Mouse (Mus musculus) layer of hippocampus, postnatal 36 days (tissue): ENCODE data around the gene Dnah6. TPM values are rescaled to one million over a fixed set of nuclear protein-coding genes. Genes with fewer than 3 reads are reported as not detected.

Experiments
- DNase-seq, 2 experiments: peaks; one replicate each; pipeline ENCODE4 v3.0.0; 2022
- total RNA-seq, 2 experiments: library from RNA; stranded (reverse); gene quantifications; 2 replicates each; pipeline ENCODE4 v1.2.3; 2021

Dnah6 gene
- total RNA-seq = under 1 TPM; 0.42 to 0.68 TPM

DNA sequence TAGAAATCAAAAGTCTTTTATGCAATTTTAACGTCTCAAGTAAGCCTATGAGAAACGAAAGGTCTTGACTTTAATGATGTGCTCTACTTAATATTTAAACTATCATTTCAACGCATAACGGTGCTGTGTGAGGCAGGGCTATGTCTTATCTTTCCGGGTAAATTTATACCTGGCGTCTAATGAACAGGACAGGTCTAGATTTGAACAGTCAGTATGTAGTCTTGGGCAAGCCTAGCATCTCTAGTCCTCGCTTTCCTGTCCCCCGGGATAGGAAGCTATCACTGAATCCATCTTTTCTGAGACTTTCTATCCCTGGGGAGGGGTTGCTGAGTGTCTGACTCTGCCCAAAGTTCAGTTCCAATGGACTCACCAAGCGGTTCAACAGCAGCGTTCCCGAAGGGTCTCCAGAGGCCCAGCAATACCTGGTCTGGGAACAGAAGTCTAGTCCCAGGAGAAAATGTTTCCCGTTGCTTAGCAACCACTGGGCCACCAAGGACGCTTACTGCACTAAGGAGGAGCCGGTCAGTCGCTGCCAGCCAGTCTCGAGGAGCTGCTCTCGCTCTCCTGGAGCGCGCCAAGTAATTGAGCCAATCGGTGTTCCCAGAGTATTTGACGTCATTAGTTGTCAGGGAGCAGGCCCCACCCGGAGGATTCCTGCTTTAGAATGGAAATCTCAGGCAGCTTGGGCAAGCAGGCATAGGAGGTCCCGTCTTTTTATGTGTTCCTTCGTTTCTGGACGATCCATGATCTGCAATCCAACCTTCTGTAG, at the start of gene Dnah6:
TSS of gene Dnah6 (minus strand) at position 463 of the 769 bp plus-strand sequence.
- DNase-seq = peak; percentile 84 to 85

DNA sequence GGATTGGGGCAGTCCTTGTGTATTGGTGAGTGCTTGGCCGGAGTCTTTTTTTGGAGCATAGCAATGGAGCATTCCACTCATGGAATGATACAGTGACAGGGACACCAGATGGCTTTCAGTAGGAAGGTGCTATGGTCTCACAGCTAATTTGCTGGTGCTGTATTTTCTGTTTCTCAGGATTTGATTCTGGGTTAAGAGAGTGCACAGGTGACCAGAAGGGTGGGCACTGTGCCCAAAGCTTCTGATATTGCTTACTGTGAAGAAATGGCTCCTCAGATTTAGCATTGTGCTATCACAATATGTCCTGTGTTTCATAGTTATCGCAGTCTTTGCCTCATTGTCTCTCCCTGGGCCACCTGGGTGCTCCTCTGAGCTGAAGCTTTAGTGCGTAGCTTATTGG, 47.9 kb upstream of the Dnah6 start:
- no peak for DNase-seq

DNA sequence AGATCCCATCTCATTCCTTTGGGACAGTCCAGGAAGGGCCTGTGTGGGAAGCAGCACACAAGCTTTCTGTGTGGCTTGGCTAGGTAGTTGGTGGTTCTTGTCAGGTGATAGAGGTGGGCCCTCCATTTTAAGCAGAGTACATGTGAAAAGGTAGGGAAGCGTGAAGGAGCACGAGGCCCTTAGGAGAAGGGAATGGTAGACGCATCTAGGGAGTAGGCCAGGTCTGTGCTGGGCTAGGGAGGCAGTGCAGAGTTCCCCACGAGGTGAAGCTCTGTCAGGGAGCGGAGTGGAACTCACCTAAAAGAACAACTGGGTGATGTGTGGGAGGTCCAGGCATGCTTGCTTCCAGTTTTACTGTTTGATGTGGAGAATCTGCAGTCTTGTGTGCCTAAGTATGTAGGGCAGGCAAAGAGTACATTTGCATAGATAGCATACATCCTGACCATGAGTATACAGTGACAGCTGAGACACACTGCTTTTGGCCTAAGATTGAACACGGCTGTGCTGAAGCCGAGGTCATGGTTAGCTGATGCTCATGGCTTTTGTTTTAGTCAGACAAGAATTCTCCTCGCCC, 46.4 kb upstream of the Dnah6 start:
- DNase-seq = no peak

DNA sequence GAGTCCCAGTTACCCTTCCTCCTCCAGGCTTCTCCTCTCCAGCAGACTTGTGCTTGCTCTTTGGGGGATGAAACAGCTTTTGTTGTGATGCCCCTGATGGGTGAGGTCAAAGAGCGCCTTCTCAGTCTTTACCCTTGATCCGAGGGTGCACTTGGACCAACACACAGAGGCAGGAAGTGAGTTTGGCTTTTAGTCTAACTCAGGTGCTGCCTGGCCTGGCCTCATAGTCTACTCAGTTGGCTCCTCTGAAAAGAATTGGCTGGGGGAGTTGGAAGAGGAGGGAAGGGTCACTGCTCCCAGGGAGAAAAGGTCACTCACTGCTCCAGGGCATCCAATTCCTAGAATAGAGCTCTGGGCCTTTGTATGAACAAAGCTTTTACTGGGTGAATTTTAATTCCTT, 43.4 kb upstream of the Dnah6 start:
- no peak for DNase-seq

DNA sequence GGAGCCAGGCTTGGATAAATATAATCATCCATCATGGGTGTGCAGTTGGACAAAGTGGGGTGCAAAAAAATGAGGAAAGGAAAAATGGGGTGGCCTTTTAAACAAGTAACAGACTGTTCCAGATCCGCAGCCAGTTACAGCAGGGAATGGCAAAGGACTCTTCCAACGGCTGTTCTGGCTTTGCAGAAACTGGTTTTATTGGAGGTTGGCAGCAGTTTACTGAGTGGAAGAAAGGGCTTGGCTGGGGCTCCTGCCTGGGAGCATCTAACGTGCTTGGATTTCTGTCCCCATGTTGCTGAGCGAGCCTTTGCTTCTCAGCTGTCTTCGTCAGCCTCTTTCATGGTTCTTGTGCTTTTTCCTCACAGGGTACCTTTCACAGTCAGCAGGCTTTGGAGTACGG, 38.7 kb upstream of the Dnah6 start:
- DNase-seq = peak; percentile 49

DNA sequence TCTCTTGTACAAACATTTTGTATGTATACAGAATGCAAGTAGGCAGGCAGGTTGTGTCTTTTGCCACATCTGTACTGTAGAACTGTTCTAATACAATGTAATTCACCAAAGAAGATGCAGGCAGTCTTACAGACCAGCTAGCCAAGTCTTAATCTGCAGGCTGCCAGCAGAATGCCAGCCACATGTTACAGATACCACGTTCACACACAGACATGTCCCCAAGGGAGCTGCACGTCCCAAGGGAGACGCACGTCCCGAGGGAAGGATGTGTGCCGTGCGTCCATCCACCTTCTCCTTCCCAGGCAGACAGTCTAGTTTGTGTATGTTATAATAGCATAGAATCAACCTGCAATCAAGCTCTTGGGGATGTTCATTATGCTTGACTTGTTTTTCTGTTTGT, 35.6 kb upstream of the Dnah6 start:
- no peak for DNase-seq

DNA sequence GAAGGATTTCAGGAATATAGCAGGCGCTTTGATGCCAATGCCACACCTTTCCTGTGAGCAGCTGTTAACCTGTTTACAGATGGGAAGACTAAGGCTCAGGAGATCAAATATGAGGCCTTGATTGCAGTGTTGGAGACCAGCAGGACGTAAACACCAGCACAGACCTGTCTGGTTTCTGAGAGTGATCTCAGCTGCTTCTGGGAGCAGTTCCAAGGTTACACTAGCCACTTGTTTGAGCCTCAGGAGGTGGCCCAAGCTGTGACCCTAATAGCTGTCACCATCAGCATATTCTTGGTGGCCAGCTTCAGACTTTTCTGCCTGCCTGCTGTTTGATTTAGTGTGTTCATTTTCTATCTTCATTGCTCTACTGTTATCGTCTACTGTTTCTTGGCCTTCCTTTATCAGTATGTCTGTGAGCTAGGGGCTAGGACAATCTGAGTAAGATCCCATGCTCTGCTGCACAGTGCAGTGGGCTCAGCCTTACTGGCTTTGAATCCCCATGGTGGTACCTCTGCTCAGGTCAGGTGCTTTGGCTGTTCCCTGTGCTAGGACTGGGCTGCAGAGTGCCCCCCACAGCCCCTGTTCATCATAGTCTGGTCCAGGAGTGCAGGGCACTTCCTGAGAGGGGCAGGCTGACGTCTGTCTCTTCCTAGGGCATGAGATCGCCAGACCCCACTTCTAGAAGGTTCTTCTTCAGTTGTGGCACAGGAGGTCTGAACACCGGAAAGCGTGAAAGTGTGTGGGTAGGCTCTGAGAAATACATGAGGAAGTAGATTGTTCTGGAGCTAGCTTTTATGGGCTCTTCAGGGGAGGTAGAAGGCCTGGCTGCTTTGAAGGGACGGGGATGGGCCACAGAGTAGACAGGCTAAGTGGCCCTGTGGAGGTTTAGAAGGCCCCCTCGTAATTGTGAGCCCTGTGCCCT, 33.1 kb upstream of the Dnah6 start:
- DNase-seq = no peak

DNA sequence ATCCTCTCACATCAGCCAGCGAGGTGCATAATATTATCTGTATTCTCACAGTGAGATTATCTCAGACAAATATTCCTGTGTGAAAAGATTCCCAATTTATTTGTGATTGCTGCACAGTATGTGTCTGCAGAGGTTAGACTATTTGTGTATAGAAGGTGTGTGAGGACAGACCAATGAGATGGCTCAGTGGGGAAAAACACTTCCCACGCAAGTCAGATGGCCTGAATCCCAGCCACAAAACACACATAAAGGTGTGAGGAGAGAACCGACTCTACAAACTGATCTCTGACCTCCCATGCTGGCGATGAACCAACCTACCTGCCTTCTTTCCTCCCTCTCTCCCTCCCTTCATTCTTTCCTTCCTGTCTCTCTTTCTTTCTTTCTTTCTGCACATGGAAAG, 32.1 kb upstream of the Dnah6 start:
- DNase-seq = no peak

DNA sequence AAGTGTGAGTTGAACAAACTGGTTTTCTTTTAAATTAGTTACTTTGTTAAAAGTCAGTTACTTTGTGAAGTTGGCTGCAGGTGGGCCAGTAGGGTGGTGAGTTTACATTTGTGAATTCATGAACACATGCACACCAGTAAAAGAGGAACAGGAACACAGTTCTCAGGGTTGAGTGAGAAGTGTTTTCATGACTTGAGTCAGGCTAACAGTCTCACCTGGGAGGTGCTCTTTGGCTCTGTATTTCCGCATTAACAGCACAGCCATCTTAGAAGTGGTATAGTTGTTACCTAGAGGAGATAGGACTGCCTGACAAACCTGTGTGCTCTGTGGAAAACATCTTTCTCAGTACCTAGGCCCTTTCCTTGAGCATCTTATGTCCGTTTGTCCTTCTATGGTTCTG, 31.6 kb upstream of the Dnah6 start:
- DNase-seq = no peak

DNA sequence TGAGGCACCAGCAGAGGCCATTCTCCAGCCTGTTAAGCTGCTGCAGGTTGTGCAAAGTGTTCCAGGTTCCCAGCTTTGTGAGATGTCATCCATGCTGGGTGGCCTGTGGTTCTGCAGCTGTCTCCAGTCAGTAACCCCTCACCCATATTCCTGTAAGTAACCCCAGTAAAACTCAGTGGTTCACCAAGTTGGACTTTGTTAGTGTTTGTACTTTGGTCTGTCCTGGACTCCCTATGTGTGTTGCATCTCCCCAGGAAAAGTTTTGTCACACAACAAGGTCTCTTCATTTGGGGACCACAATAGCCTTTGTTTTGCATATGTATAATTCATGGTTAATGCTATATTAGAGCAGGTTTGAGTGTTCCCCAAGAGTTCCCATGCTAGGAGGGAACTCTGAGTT, 30.9 kb upstream of the Dnah6 start:
- DNase-seq = no peak

DNA sequence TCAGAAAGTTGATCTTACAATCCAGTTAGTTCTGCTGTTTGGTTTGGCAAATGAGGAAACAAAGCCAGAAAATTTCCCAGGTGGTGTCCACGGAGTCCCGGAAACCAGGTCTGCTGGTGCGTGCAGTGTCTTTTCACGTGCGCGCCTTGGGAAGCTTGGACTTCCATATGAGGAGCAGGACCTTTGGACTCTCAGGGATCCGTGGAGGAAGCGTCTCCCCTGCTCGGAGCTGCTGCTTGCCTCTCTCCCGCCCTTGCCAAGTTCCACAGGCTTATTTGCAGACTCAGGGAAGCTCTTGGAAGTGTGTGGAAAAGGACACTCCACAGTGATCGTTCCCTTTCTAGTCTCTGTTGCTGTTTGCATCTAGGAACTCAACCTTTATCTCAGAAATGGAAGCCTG, 29.9 kb upstream of the Dnah6 start:
- no peak for DNase-seq

DNA sequence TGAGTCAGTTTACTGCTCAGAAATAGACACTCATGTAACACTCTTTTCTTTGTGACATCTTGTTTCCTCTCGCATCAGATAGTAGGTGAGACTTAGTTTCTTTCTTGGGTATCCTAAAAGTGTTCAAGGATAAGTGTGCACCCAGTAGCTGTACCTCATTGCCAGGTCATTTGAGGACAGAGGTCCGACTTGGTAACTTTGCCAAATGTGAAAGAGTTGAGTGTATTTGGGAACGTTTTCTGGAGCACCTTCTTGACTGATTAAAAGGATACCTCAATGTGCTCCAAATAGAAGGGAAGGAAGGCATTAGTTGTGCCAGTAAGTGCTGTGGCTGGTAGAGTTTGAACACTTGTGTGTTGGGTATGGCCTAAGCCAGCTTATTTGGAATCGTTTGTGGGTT, 28.4 kb upstream of the Dnah6 start:
- DNase-seq = no peak

DNA sequence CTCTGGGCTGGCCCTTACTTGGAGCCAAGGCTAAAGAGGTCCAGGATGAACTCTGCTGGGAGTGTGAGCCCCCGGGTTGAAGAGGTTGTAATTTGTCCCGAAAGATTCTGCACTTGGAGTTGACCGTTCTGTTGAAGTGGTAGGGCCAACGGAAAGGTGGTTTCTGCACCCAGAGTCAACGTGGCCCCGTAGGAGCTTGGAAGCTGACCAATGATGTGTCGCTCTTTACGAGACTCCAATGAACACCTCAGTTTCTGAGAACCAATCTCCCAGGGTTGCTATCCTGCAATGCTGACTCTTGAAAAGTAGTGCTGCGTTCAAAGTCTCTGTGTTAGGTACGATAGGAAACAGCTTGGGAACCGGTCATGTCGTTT, 27.6 kb upstream of the Dnah6 start:
- no peak for DNase-seq

DNA sequence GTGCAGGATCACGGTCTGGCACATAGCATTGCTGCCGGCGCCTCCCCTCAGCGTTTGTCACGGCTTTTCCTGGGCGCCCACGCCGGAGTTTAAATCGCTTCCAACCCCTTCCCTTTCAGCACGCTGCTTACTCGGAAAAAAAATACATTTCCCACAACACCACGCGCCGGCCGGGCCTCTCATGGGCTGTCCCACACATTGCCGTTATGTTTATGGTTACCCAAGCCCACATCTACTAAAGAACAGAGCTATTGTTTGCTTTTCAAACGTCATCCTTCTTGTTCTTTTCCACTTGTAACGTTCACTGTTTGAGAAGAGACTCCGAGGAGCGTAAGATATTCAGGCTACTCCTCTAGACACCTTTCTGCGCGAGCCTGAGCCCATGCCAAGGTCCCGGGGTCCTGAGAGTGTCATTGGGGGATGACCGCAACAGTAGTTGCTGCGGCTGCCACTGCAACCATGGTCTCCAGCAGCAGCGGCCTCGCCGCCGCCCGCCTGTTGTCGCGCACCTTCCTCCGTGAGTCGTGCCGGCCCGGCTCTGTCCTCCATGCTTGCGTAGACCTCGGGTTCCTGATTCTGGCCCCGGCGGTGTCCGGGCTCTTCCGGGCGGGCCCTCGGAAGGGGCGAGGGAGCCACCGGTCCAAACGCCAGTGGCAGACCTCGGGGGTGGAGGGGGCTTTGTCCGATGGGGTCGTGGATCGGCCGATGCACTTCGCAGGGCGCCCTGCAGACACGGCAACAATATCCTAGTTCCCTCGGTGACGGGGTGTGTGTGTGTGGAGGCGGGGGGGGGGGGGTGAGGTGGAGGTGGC, 27.0 kb upstream of the Dnah6 start, which contains the start of gene Suclg1:
TSS of gene Suclg1 (plus strand) at position 146 of the 812 bp plus-strand sequence.
- DNase-seq = peak; percentile 90 to 91

DNA sequence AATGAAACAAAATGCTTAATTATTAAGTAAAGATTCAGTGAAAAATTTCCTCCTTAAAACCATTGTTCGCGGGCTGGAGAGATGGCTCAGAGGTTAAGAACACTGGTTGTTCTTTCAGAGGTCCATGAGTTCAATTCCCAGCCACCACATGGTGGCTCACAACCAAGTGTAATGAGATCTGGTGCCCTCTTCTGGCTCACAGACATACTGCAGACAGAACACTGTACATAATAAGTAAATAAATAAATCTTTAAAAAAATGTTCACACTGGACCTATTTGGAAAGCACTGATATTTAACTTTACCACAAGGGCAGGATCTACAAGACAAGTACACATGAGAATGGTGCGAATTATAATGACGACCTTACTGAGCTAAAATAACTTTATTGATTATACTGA, 26.0 kb upstream of the Dnah6 start:
- no peak for DNase-seq

DNA sequence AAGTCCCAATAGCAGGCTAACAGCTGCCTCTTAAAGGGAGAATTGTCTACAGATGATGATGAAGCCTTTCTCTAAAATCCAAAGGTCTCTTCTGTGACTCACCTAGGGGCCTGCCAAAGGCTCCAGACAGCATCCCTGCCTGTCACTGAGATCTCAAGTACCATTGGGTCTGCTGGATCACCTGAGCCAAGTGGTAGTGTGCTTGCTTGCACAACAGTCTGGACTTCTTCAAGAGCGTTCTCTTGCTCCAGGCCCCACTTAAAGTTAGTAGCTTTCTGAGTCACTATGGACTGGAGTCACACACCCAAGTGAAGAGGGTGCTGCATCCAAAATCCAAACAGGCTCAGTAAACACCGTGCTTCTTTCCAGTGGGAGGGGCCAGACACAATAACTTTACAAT, 25.4 kb upstream of the Dnah6 start:
- no peak for DNase-seq

DNA sequence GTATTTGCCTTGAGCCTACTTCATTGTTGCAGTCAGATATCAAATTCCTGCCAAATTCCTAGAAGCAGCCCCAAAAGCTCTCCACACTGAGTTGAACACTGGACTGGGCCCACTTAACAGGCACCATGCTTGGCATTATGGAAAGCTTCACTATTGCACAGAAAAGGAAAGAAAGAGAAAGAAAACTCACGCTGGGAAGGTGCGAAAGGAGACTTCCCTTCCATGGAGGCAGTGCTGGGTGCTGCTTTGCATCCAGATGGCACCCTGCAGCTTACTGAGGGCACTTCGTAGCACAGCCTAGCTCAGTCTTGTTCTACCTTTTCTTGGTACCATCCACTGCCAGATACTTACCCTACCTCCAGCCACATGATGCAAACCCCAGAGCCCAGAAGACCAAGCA, 14.2 kb upstream of the Dnah6 start:
- DNase-seq = no peak

DNA sequence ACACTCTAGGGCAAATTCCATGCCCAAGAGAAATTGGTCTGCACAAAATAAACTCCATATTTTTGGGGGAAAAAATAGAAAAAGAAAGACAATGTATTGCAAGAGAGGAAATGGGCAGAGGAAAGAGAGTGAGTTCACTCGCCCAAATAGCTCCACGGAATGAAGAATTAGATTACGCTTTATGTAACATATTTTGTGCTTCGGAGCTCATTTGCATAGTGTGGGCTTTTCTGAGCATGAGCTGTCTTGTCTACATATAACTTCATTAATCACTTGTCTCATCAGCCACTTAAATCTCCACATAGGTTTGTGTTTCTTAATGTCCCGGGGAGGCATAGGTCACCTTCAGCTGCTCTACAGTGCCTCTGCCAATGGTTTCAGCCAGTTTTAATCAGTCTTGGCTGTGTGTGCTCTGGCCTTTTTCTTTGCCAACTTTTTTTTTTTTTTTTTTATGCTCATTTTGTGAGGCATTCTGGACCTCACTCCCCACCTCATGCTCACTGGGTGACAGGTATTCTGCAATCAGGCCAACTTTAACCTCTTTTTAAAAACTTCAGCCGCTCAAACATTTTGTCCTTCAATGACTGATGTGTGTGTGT, 12.9 kb upstream of the Dnah6 start:
- no peak for DNase-seq

DNA sequence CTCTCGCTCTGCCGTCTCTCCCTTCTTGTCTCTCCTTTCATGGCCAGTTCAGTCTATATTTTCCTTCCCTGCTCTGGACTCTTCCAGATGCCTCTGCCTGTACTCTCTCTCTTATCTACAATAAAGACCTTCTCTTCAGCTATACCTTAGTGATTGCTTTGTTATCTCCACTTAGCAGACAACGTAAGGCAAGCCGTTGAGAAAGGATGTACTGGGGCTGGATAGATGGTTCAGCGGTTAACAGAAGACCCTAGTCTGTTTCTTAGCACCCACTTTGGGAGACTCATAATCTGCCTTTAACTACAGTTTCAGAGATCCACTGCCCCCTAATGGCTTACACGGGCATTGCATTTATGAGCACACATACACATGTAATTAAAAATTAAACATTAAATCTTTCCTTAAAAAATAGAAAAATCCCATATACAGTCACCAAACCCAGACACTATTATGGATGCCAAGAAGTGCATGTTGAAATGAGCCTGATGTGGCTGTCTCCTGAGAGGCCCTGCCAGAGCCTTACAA, 11.8 kb upstream of the Dnah6 start:
- DNase-seq = no peak

DNA sequence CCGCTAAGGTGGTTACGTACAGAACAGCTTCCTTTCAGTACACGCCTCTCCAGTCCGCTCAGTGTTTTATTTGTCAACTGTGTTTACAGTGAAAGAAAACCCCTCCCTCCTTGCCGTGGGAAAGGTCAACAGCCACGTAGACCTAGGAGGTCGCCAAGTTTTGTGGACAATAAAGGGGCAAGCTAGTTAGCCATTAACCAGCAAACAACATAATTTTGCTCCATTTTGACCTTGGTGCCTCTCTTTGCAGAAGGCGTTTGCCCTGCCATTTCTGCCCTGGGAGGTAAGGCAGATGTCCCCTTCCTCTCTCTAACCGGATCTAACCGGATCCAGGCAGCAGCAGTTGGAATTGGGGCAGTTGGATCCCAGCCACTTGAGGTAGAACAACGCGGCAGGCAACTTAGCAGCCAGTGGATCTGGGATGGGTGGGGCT, 10.7 kb upstream of the Dnah6 start:
- DNase-seq = no peak

DNA sequence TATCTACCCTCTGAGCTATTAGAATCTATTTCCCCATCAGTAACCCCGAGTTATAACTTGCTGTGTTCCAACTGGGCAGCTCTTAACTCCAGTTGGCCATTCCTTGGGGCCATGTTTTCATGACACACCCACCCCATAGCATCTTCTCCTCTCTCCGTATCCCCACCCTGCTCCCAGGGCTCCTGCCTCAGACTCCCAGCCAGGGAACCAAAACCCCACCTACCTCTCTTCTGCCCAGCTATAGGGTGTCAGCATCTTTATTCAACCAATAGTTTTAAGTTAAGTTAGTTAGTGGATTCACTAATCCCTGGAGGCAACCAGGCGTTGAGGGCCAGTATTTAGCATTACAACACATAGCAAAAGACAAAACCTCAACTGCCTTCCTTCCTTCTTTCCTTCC, 7.4 kb upstream of the Dnah6 start:
- DNase-seq = no peak

DNA sequence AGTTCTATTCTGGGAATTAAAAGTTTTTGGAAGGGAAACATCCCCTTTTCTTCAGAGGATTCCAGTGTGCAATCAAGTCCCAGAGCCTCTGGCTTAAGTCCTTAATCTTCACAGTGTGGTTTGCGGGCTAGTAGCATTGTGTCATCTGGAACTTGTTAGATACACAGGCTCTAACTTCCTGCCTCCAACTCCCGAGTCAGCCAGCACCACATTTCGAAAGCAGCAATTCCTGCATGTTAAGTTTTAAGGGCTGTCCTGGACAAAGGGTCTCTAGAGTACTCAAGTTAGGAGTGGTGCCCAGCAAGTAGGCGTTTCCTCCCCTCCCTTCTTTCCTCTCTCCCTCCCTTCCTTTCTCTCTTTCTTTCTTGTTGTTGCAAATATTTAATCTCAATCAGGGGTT, 7.0 kb upstream of the Dnah6 start:
- no peak for DNase-seq
